Mouse (Mus musculus): ENCODE data around the gene Abhd14b.

DNA sequence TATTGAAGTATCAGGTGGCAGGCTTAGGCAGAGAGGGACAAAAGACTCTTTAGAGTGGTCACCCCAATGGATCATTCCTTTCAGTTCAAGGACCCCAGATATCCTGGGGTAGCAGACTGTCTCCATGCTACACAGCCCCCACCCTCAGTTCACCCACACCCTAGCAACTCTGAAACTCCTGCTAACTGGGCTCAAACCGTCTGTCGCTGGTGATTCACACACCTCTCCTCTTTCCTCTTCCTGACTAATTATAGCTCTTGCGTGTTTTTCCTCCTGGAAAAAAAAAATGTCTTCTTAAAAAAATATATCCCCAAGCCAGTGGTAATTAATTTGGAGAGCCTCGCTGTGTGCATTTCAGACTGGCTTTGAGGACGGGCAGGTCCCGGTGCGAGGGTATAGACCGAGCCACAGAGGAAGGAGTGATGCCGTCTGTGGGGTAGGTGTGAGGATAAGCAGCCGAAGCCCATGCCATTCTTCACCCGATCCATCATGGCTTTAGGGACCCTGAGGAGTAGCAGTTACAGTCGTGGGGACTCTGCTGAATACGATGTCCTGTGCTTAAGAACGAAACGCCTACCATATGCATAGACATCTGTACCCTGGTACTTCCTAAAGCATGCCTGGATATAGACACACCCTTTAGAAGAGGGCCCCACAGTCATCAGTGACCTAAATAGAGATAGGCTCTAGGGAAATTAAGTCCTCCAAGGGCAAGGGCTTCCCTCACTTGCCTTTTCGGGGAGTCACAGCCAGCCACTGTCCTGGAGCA is 44.5 kb upstream of the Abhd14b start:
- no peak for TF ChIP-seq POLR2A (IDR thresholded peaks at IDR 0.05; ENCODE audit: extremely low read depth, insufficient read depth, low read length)
- no peak for TF ChIP-seq CTCF (IDR thresholded peaks at IDR 0.05; ENCODE audit: low read depth, low read length)
